Mouse (Mus musculus) kidney, embryonic 14.5 days (tissue): ENCODE data around the gene Rhot1. TPM values are rescaled to one million over a fixed set of nuclear protein-coding genes. Genes with fewer than 3 reads are reported as not detected.
"Not testable (repeated sequence)": the region's sequence is repeated elsewhere in the genome, so short reads cannot be mapped to it uniquely, and the experiment has no call there.

Experiments used
- ATAC-seq: fragments of 200-750 bp; cut with Nextera tagmentation; 2 replicates; pipeline ENCODE4 v1.8.0; 2017; ENCODE audit warnings: moderate number of reproducible peaks, mild to moderate bottlenecking, moderate TSS enrichment, moderate library complexity; ENCODE audit not compliant: low FRiP score, low TSS enrichment
- H3K27ac ChIP-seq: fragments of 300-500 bp; sonication (generic); 2 replicates; pipeline ENCODE4 v1.5.1; 2014; ENCODE audit warnings: low read depth, mild to moderate bottlenecking, low read length, moderate library complexity, mixed read lengths
- H3K27me3 ChIP-seq: fragments of 300-500 bp; sonication (generic); 2 replicates; pipeline ENCODE4 v1.6.1; 2014; ENCODE audit warnings: mild to moderate bottlenecking, low read length; ENCODE audit not compliant: control insufficient read depth, insufficient read depth
- H3K36me3 ChIP-seq: fragments of 300-500 bp; sonication (generic); 2 replicates; pipeline ENCODE4 v1.6.1; 2014; ENCODE audit warnings: low read length, mixed read lengths; ENCODE audit not compliant: control insufficient read depth, insufficient read depth
- H3K4me1 ChIP-seq: fragments of 300-500 bp; sonication (generic); 2 replicates; pipeline ENCODE4 v1.6.1; 2014; ENCODE audit warnings: low read length, mixed read lengths; ENCODE audit not compliant: control insufficient read depth, insufficient read depth
- H3K4me2 ChIP-seq: fragments of 300-500 bp; sonication (generic); replicated peaks from 2 replicates; pipeline ENCODE4 v1.6.1; 2014; ENCODE audit warnings: low read depth, mild to moderate bottlenecking, low read length
- H3K4me3 ChIP-seq: fragments of 300-500 bp; sonication (generic); 2 replicates; pipeline ENCODE4 v1.5.1; 2014; ENCODE audit warnings: mild to moderate bottlenecking, low read length
- H3K9ac ChIP-seq: fragments of 300-500 bp; sonication (generic); 2 replicates; pipeline ENCODE4 v1.6.1; 2014; ENCODE audit warnings: low read depth, mild to moderate bottlenecking, low read length, moderate library complexity
- H3K9me3 ChIP-seq: fragments of 300-500 bp; sonication (generic); 2 replicates; pipeline ENCODE4 v1.6.1; 2016; ENCODE audit warnings: low read length; ENCODE audit not compliant: control insufficient read depth
- WGBS: fragments of 180-500 bp; shearing (Covaris S2); extraction: QIAGEN DNeasy Blood & Tissue Kit; methylation state at CpG from one replicate; pipeline ENCODE4 v1.1.7; 2014; 5-methylcytosine and 5-hydroxymethylcytosine counted together
- polyA plus RNA-seq: library from polyadenylated mRNA; unstranded; fragments of >200 nt; fragmentation: Nextera tagmentation; extraction: Ambion mirVana; gene quantifications from 2 replicates; pipeline ENCODE4 v1.2.1, GENCODE M21; 2014

Rhot1 gene
- polyA plus RNA-seq, 1 experiment from 2014 or later: 66.8 TPM

GRCm38 (mm10) chr11:80171884-80172283 lies 36.9 kb upstream of the Rhot1 start:
- H3K4me1 ChIP-seq: no peaks in the 10 kb centered on the region
- H3K27me3 ChIP-seq: no peaks in the 10 kb centered on the region
- H3K27ac ChIP-seq: no peak overlapping the region
- no peaks in the 10 kb centered on the region for H3K9me3 ChIP-seq
- no peak overlapping the region for H3K4me2 ChIP-seq
- H3K4me3 ChIP-seq: no peak overlapping the region
- WGBS: 70% methylated on average over 4 of the region's 4 CpGs
- no peaks in the 10 kb centered on the region for H3K36me3 ChIP-seq
- H3K9ac ChIP-seq: no peak overlapping the region
- ATAC-seq: no peak

- Histone ChIP-seq H3K4me1 (no peaks in the 10 kb centered on the region), H3K27ac (no peak overlapping the region), H3K9me3 (no peaks in the 10 kb centered on the region), H3K4me2 (no peak overlapping the region), H3K9ac (no peak overlapping the region), H3K4me3 (no peak overlapping the region), H3K27me3 (no peaks in the 10 kb centered on the region), H3K36me3 (no peaks in the 10 kb centered on the region)
- WGBS: 83% methylated on average over 11 of the region's 11 CpGs
- no peak for ATAC-seq
Measured at GRCm38 (mm10) chr11:80173963-80174670, 34.7 kb upstream of the Rhot1 start.

- no peak overlapping the region for H3K4me2 ChIP-seq
- 80% methylated on average over 11 of the region's 11 CpGs for WGBS
- H3K36me3 ChIP-seq: no peaks in the 10 kb centered on the region
- H3K9me3 ChIP-seq: no peaks in the 10 kb centered on the region
- no peak overlapping the region for H3K9ac ChIP-seq
- H3K27ac ChIP-seq: no peak overlapping the region
- H3K4me3 ChIP-seq: no peak overlapping the region
- ATAC-seq: no peak
- no peaks in the 10 kb centered on the region for H3K27me3 ChIP-seq
- no peaks in the 10 kb centered on the region for H3K4me1 ChIP-seq
Measured at GRCm38 (mm10) chr11:80176911-80177895, 31.6 kb upstream of the Rhot1 start.

GRCm38 (mm10) chr11:80178316-80178715 lies 30.5 kb upstream of the Rhot1 start:
- no peaks in the 10 kb centered on the region for H3K4me1 ChIP-seq
- no peak overlapping the region for H3K4me2 ChIP-seq
- H3K9me3 ChIP-seq: no peaks in the 10 kb centered on the region
- no peak overlapping the region for H3K4me3 ChIP-seq
- H3K27ac ChIP-seq: no peak overlapping the region
- no peak for ATAC-seq
- H3K27me3 ChIP-seq: no peaks in the 10 kb centered on the region
- no peak overlapping the region for H3K9ac ChIP-seq
- WGBS: 87% methylated on average over 8 of the region's 8 CpGs
- H3K36me3 ChIP-seq: no peaks in the 10 kb centered on the region

- ATAC-seq: no peak
- H3K27ac ChIP-seq: no peak overlapping the region
- H3K36me3 ChIP-seq: no peaks in the 10 kb centered on the region
- H3K4me1 ChIP-seq: no peaks in the 10 kb centered on the region
- H3K4me3 ChIP-seq: no peak overlapping the region
- 72% methylated on average over 5 of the region's 5 CpGs for WGBS
- no peak overlapping the region for H3K4me2 ChIP-seq
- no peaks in the 10 kb centered on the region for H3K27me3 ChIP-seq
- no peak overlapping the region for H3K9ac ChIP-seq
- no peaks in the 10 kb centered on the region for H3K9me3 ChIP-seq
Measured at GRCm38 (mm10) chr11:80181021-80181749, 27.6 kb upstream of the Rhot1 start.

- Histone ChIP-seq H3K4me3 (peak overlapping the region; percentile 60), H3K27ac (peak overlapping the region; percentile 72; the same call in 1 of the 2 replicates), H3K4me2 (peak overlapping the region; percentile 56)
- H3K4me1 ChIP-seq, H3K36me3 ChIP-seq, H3K27me3 ChIP-seq, H3K9ac ChIP-seq, H3K9me3 ChIP-seq: not testable (repeated sequence)
- 45% methylated on average over 12 of the region's 12 CpGs for WGBS
- ATAC-seq: peak; percentile 66
Measured at GRCm38 (mm10) chr11:80183054-80183704, 25.6 kb upstream of the Rhot1 start.

GRCm38 (mm10) chr11:80183705-80184255 lies 25.0 kb upstream of the Rhot1 start, which contains the start of gene Rnf135:
Gene Rnf135, plus strand, starts transcription at chr11:80183851.
- H3K9ac ChIP-seq: peak within 1 kb of the TSS; percentile 63
- no peaks in the 10 kb centered on the region for H3K27me3 ChIP-seq
- H3K4me1 ChIP-seq: no peaks in the 10 kb centered on the region
- H3K36me3 ChIP-seq: no peaks in the 10 kb centered on the region
- H3K4me3 ChIP-seq: peak within 1 kb of the TSS; percentile 60
- peak within 1 kb of the TSS; percentile 56 for H3K4me2 ChIP-seq
- no peaks in the 10 kb centered on the region for H3K9me3 ChIP-seq
- H3K27ac ChIP-seq: peak within 1 kb of the TSS; percentile 72; the same call in 1 of the 2 replicates
- 1% methylated on average over 33 of the region's 33 CpGs for WGBS
- ATAC-seq: peak; percentile 96

- ATAC-seq: no peak
- Histone ChIP-seq H3K4me3 (peak overlapping the region; percentile 60; the same call in 1 of the 2 replicates), H3K36me3 (no peaks in the 10 kb centered on the region), H3K4me1 (no peaks in the 10 kb centered on the region), H3K9me3 (no peaks in the 10 kb centered on the region), H3K27me3 (no peaks in the 10 kb centered on the region), H3K9ac (peak overlapping the region; percentile 63; the same call in 1 of the 2 replicates), H3K4me2 (peak overlapping the region; percentile 56), H3K27ac (no peak overlapping the region)
- 91% methylated on average over 6 of the region's 6 CpGs for WGBS
Measured at GRCm38 (mm10) chr11:80184531-80185071, 24.2 kb upstream of the Rhot1 start.
